Mouse (Mus musculus): ENCODE results near the gene Glyctk. TPM values are rescaled to one million over a fixed set of nuclear protein-coding genes. Genes with fewer than 3 reads are reported as not detected.

Gene Glyctk
- polyA plus RNA-seq, 1 experiment from 2014 or later: 3.0 TPM

GRCm38 (mm10) chr9:106160426-106160825 lies 2.5 kb upstream of the Glyctk start:
- peak overlapping the region; percentile 73 for H3K4me2 ChIP-seq (replicated peaks)
- peak overlapping the region; percentile 96 for H3K27ac ChIP-seq (replicated peaks)
- no peaks in the 10 kb centered on the region for H3K9me3 ChIP-seq (replicated peaks)
- H3K9ac ChIP-seq: peak overlapping the region; percentile 65; the same call in 1 of the 2 replicates
- peak overlapping the region; percentile 69 for H3K4me3 ChIP-seq (replicated peaks)
- no peaks in the 10 kb centered on the region for H3K36me3 ChIP-seq
- 42% methylated on average over 5 of the region's 5 CpGs for WGBS
- H3K27me3 ChIP-seq: no peaks in the 10 kb centered on the region
- ATAC-seq (ENCODE audit: insufficient number of reproducible peaks, low FRiP score, low TSS enrichment, low read depth): no peak
- no peaks in the 10 kb centered on the region for H3K4me1 ChIP-seq

- Histone ChIP-seq H3K4me3 (replicated peaks) (peak overlapping the region; percentile 69), H3K36me3 (no peaks in the 10 kb centered on the region), H3K4me2 (replicated peaks) (peak overlapping the region; percentile 73), H3K9me3 (replicated peaks) (no peaks in the 10 kb centered on the region), H3K9ac (peak overlapping the region; percentile 65), H3K27me3 (no peaks in the 10 kb centered on the region), H3K4me1 (no peaks in the 10 kb centered on the region), H3K27ac (replicated peaks) (peak overlapping the region; percentile 96)
- 3% methylated on average over 24 of the region's 24 CpGs for WGBS
- peak; percentile 63 for ATAC-seq (ENCODE audit: insufficient number of reproducible peaks, low FRiP score, low TSS enrichment, low read depth)
These were observed 1.9 kb upstream of the Glyctk start for GRCm38 (mm10) chr9:106159784-106160301.

GRCm38 (mm10) chr9:106159237-106159636 lies 1.3 kb upstream of the Glyctk start:
- no peak for ATAC-seq (ENCODE audit: insufficient number of reproducible peaks, low FRiP score, low TSS enrichment, low read depth)
- Histone ChIP-seq H3K4me2 (replicated peaks) (peak overlapping the region; percentile 73), H3K9me3 (replicated peaks) (no peaks in the 10 kb centered on the region), H3K4me1 (no peaks in the 10 kb centered on the region), H3K9ac (no peak overlapping the region), H3K36me3 (no peaks in the 10 kb centered on the region), H3K27me3 (no peaks in the 10 kb centered on the region), H3K27ac (replicated peaks) (no peak overlapping the region), H3K4me3 (replicated peaks) (peak overlapping the region; percentile 69; the same call in 1 of the 2 replicates)
- WGBS: 78% methylated on average over 9 of the region's 9 CpGs

- Histone ChIP-seq H3K9ac (no peak overlapping the region), H3K4me2 (replicated peaks) (no peak overlapping the region), H3K27me3 (no peaks in the 10 kb centered on the region), H3K4me3 (replicated peaks) (no peak overlapping the region), H3K36me3 (no peaks in the 10 kb centered on the region), H3K27ac (replicated peaks) (no peak overlapping the region), H3K4me1 (no peaks in the 10 kb centered on the region), H3K9me3 (replicated peaks) (no peaks in the 10 kb centered on the region)
- WGBS: 83% methylated on average over 10 of the region's 10 CpGs
- 0 out of 2 replicates have a peak, but pooled peaks have one; percentile 11 for ATAC-seq (ENCODE audit: insufficient number of reproducible peaks, low FRiP score, low TSS enrichment, low read depth)
These were observed 364 bp downstream of the Glyctk start for GRCm38 (mm10) chr9:106157623-106157925.

GRCm38 (mm10) chr9:106156921-106157622 lies 866 bp downstream of the Glyctk start:
- Histone ChIP-seq H3K9me3 (replicated peaks) (no peaks in the 10 kb centered on the region), H3K27ac (replicated peaks) (no peak overlapping the region), H3K27me3 (no peaks in the 10 kb centered on the region), H3K4me1 (no peaks in the 10 kb centered on the region), H3K9ac (no peak overlapping the region), H3K4me3 (replicated peaks) (no peak overlapping the region), H3K36me3 (no peaks in the 10 kb centered on the region), H3K4me2 (replicated peaks) (no peak overlapping the region)
- 74% methylated on average over 21 of the region's 21 CpGs for whole genome bisulfite sequencing
- ATAC-seq (ENCODE audit: insufficient number of reproducible peaks, low FRiP score, low TSS enrichment, low read depth): no peak

- H3K9ac ChIP-seq: no peak overlapping the region
- no peaks in the 10 kb centered on the region for H3K4me1 ChIP-seq
- H3K9me3 ChIP-seq (replicated peaks): no peaks in the 10 kb centered on the region
- H3K27ac ChIP-seq (replicated peaks): no peak overlapping the region
- H3K27me3 ChIP-seq: 0 out of 2 replicates have a peak, but pooled peaks cover under 1% of the 10 kb centered on the region
- H3K4me3 ChIP-seq (replicated peaks): no peak overlapping the region
- ATAC-seq (ENCODE audit: insufficient number of reproducible peaks, low FRiP score, low TSS enrichment, low read depth): no peak
- no peaks in the 10 kb centered on the region for H3K36me3 ChIP-seq
- WGBS: 56% methylated on average over 5 of the region's 5 CpGs
- no peak overlapping the region for H3K4me2 ChIP-seq (replicated peaks)
These were observed 1.5 kb downstream of the Glyctk start for GRCm38 (mm10) chr9:106156419-106156818.

GRCm38 (mm10) chr9:106154106-106154505 lies 3.8 kb downstream of the Glyctk start:
- Histone ChIP-seq H3K4me1 (peaks cover 6% of the 10 kb centered on the region), H3K4me3 (replicated peaks) (no peak overlapping the region), H3K27me3 (peaks cover 20% of the 10 kb centered on the region), H3K36me3 (no peaks in the 10 kb centered on the region), H3K4me2 (replicated peaks) (no peak overlapping the region), H3K9me3 (replicated peaks) (no peaks in the 10 kb centered on the region), H3K27ac (replicated peaks) (no peak overlapping the region), H3K9ac (no peak overlapping the region)
- ATAC-seq (ENCODE audit: insufficient number of reproducible peaks, low FRiP score, low TSS enrichment, low read depth): no peak
- WGBS: 88% methylated on average over 9 of the region's 9 CpGs

- Histone ChIP-seq H3K4me3 (replicated peaks) (peak overlapping the region; percentile 36), H3K9me3 (replicated peaks) (no peaks in the 10 kb centered on the region), H3K9ac (0 out of 2 replicates have a peak overlapping the region, but pooled peaks have one; percentile 6), H3K36me3 (no peaks in the 10 kb centered on the region), H3K27me3 (peaks cover 47% of the 10 kb centered on the region), H3K4me2 (replicated peaks) (peak overlapping the region; percentile 62), H3K4me1 (peaks cover 24% of the 10 kb centered on the region), H3K27ac (replicated peaks) (no peak overlapping the region)
- WGBS: 21% methylated on average over 10 of the region's 10 CpGs
- ATAC-seq (ENCODE audit: insufficient number of reproducible peaks, low FRiP score, low TSS enrichment, low read depth): no peak
These were observed 8.6 kb downstream of the Glyctk start for GRCm38 (mm10) chr9:106149399-106149754.

GRCm38 (mm10) chr9:106148541-106149398 lies 9.2 kb downstream of the Glyctk start:
- Histone ChIP-seq H3K4me1 (peaks cover 24% of the 10 kb centered on the region), H3K9me3 (replicated peaks) (no peaks in the 10 kb centered on the region), H3K36me3 (no peaks in the 10 kb centered on the region), H3K4me3 (replicated peaks) (peak overlapping the region; percentile 36), H3K9ac (0 out of 2 replicates have a peak overlapping the region, but pooled peaks have one; percentile 6), H3K27ac (replicated peaks) (no peak overlapping the region), H3K27me3 (peaks cover 47% of the 10 kb centered on the region), H3K4me2 (replicated peaks) (peak overlapping the region; percentile 62)
- ATAC-seq (ENCODE audit: insufficient number of reproducible peaks, low FRiP score, low TSS enrichment, low read depth): no peak
- 2% methylated on average over 36 of the region's 36 CpGs for WGBS

GRCm38 (mm10) chr9:106147851-106148431 lies 10.0 kb downstream of the Glyctk start:
- peak overlapping the region; percentile 36 for H3K4me3 ChIP-seq (replicated peaks)
- no peaks in the 10 kb centered on the region for H3K9me3 ChIP-seq (replicated peaks)
- 4% methylated on average over 10 of the region's 10 CpGs for WGBS
- peaks cover 47% of the 10 kb centered on the region for H3K27me3 ChIP-seq
- no peaks in the 10 kb centered on the region for H3K36me3 ChIP-seq
- no peak overlapping the region for H3K27ac ChIP-seq (replicated peaks)
- ATAC-seq (ENCODE audit: insufficient number of reproducible peaks, low FRiP score, low TSS enrichment, low read depth): peak; percentile 31; the same call in 1 of the 2 replicates
- peak overlapping the region; percentile 62 for H3K4me2 ChIP-seq (replicated peaks)
- H3K9ac ChIP-seq: no peak overlapping the region
- H3K4me1 ChIP-seq: peaks cover 24% of the 10 kb centered on the region

- peaks cover 47% of the 10 kb centered on the region for H3K27me3 ChIP-seq
- no peak for ATAC-seq (ENCODE audit: insufficient number of reproducible peaks, low FRiP score, low TSS enrichment, low read depth)
- no peaks in the 10 kb centered on the region for H3K36me3 ChIP-seq
- no peak overlapping the region for H3K9ac ChIP-seq
- no peak overlapping the region for H3K4me2 ChIP-seq (replicated peaks)
- 29% methylated on average over 5 of the region's 5 CpGs for WGBS
- no peaks in the 10 kb centered on the region for H3K9me3 ChIP-seq (replicated peaks)
- no peak overlapping the region for H3K4me3 ChIP-seq (replicated peaks)
- no peak overlapping the region for H3K27ac ChIP-seq (replicated peaks)
- H3K4me1 ChIP-seq: peaks cover 24% of the 10 kb centered on the region
These were observed 10.7 kb downstream of the Glyctk start for GRCm38 (mm10) chr9:106147281-106147680.

Data from embryonic facial prominence, embryonic 15.5 days (tissue).